Mouse (Mus musculus): ENCODE data around the gene Chst11.

Gene Chst11

GRCm38 (mm10) chr10:82990918-82991317 is 5.6 kb downstream of the Chst11 start:
- DNase-seq (ENCODE audit: low read depth in 1 of 2, low spot score in 2 of 2): no peak

- no peak for DNase-seq (ENCODE audit: low read depth in 1 of 2, low spot score in 2 of 2)
Measured at GRCm38 (mm10) chr10:82991756-82992519, 6.6 kb downstream of the Chst11 start.

DNA sequence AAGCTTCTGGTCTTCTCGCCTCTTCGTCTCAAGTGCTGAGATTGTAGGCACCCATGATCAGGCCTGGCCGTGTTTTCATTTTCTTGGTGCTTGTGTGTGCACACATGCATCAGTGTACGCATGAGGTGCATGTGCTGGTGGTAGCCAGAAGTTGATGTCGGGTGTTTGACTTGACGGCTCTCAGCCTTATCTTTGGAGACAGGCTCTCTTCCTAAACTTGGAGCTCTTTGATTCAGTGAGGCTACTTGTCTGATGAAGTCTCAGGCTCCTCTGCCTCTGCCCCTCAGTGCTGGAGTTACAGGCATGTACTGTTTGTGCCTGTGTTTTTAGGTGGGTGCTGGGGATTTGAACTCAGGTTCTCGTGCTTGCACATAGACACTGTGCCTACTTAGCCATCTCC is 9.0 kb downstream of the Chst11 start:
- no peak for DNase-seq (ENCODE audit: low read depth in 1 of 2, low spot score in 2 of 2)

GRCm38 (mm10) chr10:82997460-82997859 is 12.2 kb downstream of the Chst11 start:
- DNase-seq (ENCODE audit: low read depth in 1 of 2, low spot score in 2 of 2): no peak

- no peak for DNase-seq (ENCODE audit: low read depth in 1 of 2, low spot score in 2 of 2)
Measured at GRCm38 (mm10) chr10:83000169-83000568, 14.9 kb downstream of the Chst11 start.

- DNase-seq (ENCODE audit: low read depth in 1 of 2, low spot score in 2 of 2): no peak
Measured at GRCm38 (mm10) chr10:83000721-83001120, 15.4 kb downstream of the Chst11 start.

DNA sequence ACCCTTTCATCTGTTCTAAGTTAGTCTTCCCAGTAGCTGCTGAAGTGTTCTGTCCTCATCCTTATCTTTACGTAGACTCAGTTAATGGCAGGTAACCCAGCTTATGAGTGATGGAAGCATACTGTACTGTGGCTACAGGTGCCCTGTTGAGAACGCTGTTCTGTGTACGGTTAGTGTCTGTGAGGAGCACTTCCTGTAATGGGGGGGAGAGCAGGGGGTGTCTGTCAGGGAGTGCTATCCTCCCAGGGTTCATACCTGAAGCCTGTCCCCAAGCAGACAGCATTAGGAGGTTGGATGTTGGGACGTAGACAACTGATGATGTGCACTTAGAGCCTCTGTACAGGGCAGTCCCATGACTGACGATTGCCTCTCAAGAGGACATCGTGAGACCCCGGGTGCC is 18.6 kb downstream of the Chst11 start:
- DNase-seq (ENCODE audit: low read depth in 1 of 2, low spot score in 2 of 2): no peak

DNA sequence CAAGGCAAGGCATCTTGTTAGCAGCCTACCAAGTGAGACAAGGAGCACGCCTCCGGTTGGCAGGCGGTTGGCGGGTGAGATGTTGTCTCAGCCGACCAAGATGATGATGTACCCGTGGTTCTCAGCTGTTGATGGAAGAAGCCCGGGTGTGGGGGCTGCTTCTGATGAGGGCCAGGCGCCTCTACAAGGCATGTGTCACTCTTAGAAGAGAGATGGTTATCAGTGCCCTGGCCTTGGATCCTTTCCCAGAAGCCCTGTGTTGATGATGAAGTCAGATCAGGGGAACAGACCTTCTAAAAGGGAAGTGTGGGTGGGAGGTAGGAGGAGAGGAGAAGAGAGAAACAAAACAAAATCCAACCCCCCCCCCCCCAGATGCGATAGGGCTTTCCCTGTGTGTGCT is 19.1 kb downstream of the Chst11 start:
- DNase-seq (ENCODE audit: low read depth in 1 of 2, low spot score in 2 of 2): peak in 1 of 2 experiments; percentile 4

GRCm38 (mm10) chr10:83005003-83005402 is 19.7 kb downstream of the Chst11 start:
- peak in 1 of 2 experiments; percentile 9 for DNase-seq (ENCODE audit: low read depth in 1 of 2, low spot score in 2 of 2)

- no peak for DNase-seq (ENCODE audit: low read depth in 1 of 2, low spot score in 2 of 2)
Measured at GRCm38 (mm10) chr10:83006258-83006657, 21.0 kb downstream of the Chst11 start.

GRCm38 (mm10) chr10:83013984-83014383 is 28.7 kb downstream of the Chst11 start:
- no peak for DNase-seq (ENCODE audit: low read depth in 1 of 2, low spot score in 2 of 2)

DNA sequence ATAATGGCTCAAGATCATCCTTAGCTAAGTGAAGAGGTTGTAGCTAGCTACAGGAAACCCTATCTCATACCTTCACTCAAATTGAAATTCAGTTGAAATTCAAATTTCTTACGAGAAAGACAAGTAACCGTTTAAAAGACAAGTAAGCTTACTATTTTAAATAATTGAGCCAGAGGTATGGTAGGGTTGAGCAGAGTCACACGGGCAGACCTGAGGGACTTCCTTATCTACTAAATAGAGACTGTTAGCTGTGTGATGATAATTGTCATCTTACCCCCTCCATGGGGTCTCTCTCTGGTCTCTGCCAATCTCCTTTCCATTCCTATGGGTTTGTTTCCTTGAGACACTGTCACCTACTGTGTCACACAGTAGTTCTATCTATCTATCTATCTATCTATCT is 30.6 kb downstream of the Chst11 start:
- no peak for DNase-seq (ENCODE audit: low read depth in 1 of 2, low spot score in 2 of 2)

- no peak for DNase-seq (ENCODE audit: low read depth in 1 of 2, low spot score in 2 of 2)
Measured at GRCm38 (mm10) chr10:83016779-83017178, 31.5 kb downstream of the Chst11 start.

DNA sequence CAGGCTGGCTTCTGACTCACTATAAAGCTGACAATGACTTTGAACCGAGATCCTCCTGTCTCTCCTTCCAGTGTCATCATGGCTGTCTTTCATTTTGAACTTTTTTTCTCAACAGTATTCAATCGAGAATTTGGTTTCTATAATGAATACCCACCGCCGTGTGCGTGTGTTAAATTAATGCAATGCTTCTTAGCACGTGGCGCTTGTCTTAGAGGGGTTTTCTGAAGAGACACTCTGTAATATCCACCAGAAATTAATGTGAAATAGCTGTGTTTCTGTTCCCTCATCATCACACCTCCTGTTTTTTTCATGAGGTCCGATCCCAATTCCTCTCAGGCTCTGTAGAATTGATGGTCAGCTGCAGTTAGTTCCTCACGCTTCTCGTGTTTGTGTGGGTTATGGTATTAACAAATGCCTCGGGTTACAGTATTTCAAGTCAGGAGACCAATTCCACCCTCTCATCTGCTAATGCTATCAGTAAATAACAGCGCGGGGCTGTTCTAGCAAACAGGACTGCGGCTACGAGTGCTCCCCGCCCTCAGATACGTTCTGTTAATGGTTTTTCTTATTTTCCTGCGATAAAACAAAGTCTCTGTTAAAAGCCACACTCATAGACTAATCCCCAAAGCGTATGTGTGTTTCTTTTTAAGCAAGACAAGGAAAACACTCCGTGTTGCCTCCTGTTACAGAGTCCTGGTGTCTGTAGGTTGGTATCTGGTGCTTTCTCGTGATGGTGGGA is 32.6 kb downstream of the Chst11 start:
- no peak for DNase-seq (ENCODE audit: low read depth in 1 of 2, low spot score in 2 of 2)

- DNase-seq (ENCODE audit: low read depth in 1 of 2, low spot score in 2 of 2): no peak
Measured at GRCm38 (mm10) chr10:83018521-83018920, 33.2 kb downstream of the Chst11 start.

GRCm38 (mm10) chr10:83019497-83020270 is 34.4 kb downstream of the Chst11 start:
- no peak for DNase-seq (ENCODE audit: low read depth in 1 of 2, low spot score in 2 of 2)

DNA sequence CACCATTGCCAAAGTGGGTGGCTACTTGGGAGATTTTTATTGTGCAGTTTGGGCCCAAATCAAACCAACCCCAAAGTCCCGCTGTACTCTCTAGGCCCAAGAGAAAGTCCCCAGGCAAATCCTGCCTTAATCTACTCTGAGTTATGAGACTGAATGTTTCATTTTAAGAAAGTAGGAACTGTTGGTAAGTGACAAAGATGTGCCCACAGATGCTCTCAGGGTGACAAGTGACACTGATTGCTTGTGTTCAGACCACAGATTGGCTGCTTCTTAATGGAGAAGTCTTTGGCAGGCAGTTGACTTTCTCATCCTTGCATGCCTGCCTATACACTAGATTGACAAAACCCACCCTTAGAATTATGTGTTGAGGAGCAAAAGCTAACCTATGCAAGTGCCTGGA is 37.3 kb downstream of the Chst11 start:
- no peak for DNase-seq (ENCODE audit: low read depth in 1 of 2, low spot score in 2 of 2)

DNA sequence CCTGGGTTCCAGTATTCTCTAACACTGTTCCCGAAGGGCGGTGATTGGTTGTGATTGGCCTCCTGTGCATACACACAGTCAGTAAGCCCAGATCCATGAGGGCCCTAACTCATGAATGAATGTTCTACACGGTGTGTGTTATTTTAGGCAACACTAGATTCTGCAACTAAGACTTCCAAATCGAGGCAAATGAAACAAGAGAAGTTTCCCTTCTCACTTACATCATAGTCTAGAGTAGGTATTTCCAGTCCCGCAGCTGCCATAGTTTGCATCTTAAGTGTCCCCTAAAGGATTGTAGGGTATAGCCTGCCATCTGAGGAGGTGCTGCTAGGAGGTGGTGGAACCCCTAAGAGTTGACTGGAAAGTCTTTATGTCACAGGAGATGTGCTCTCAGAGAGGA is 40.9 kb downstream of the Chst11 start:
- DNase-seq (ENCODE audit: low read depth in 1 of 2, low spot score in 2 of 2): no peak

- DNase-seq (ENCODE audit: low read depth in 1 of 2, low spot score in 2 of 2): no peak
Measured at GRCm38 (mm10) chr10:83027673-83028072, 42.4 kb downstream of the Chst11 start.

GRCm38 (mm10) chr10:83030103-83030661 is 44.9 kb downstream of the Chst11 start:
- DNase-seq (ENCODE audit: low read depth in 1 of 2, low spot score in 2 of 2): no peak

GRCm38 (mm10) chr10:83030928-83031327 is 45.6 kb downstream of the Chst11 start:
- DNase-seq (ENCODE audit: low read depth in 1 of 2, low spot score in 2 of 2): no peak

All from monocyte, adult 2 months (primary cell).